Mouse (Mus musculus) bone marrow macrophage, adult 2 months (primary cell): Measurements from ENCODE around the gene Lrrc8d.

Experiments used
- CTCF ChIP-seq: IDR thresholded peaks from 2 replicates; pipeline ENCODE4 v1.5.1; 2012; ENCODE audit warnings: low read depth, mild to moderate bottlenecking, low read length, moderate library complexity
- POLR2A ChIP-seq: IDR thresholded peaks from 2 replicates; pipeline ENCODE4 v1.6.1; 2012; ENCODE audit warnings: mild to moderate bottlenecking, low read depth, low read length, borderline replicate concordance

- TF ChIP-seq CTCF = no peak
- TF ChIP-seq POLR2A = no peak
These were observed 44.6 kb upstream of the Lrrc8d start for GRCm38 (mm10) chr5:105655100-105655734.
